ENCODE assay signal across 14 mouse cellular contexts in genomic region chr4:128691195-128691594, GRCm38 (mm10). TPM values are rescaled to one million over a fixed set of nuclear protein-coding genes. Genes with fewer than 3 reads are reported as not detected.
A peak's percentile ranks its signal among the peaks of the same experiment; 100 is the strongest.
DNase-seq lines count a peak whose midpoint lies in the region; ATAC-seq lines count a peak whose summit lies in the region.
"Had no signal": no experiment of that assay in that cellular context is flagged by ENCODE, and none has a peak within 500 bp of the region (broad histone marks: within the 10 kb centered on the region; RNA-seq: fewer than 3 reads in every experiment).

No protein-coding gene starts in this region.

- H3K4me1 ChIP-seq in hindbrain, embryonic 16.5 days (ENCODE audit: control insufficient read depth, insufficient read depth, low read depth, low read length): peaks cover 55% of the 10 kb centered on the region
- peaks cover 4% of the 10 kb centered on the region; the same call in 1 of the 2 replicates for H3K4me1 ChIP-seq in hindbrain, embryonic 11.5 days (replicated peaks; ENCODE audit: control insufficient read depth, insufficient read depth, low read length)
- H3K4me1 ChIP-seq in limb, embryonic 10.5 days: peaks cover 82% of the 10 kb centered on the region
- peaks cover 60% of the 10 kb centered on the region for H3K4me1 ChIP-seq in neural tube, embryonic 14.5 days (ENCODE audit: control insufficient read depth, insufficient read depth, low read length)

- no peaks in the 10 kb centered on the region for H3K27me3 ChIP-seq in hindbrain, embryonic 16.5 days (replicated peaks; ENCODE audit: control insufficient read depth, insufficient read depth, low read length)
- H3K27me3 ChIP-seq in hindbrain, embryonic 11.5 days (ENCODE audit: control insufficient read depth, insufficient read depth, low read length): no peaks in the 10 kb centered on the region
- H3K27me3 ChIP-seq in limb, embryonic 10.5 days (ENCODE audit: low read depth, poor library complexity, severe bottlenecking): no peaks in the 10 kb centered on the region
- H3K27me3 ChIP-seq in neural tube, embryonic 14.5 days (ENCODE audit: control insufficient read depth, insufficient read depth, low read length): no peaks in the 10 kb centered on the region
- H3K27me3 ChIP-seq: liver, embryonic 15.5 days had no signal

- WGBS in hindbrain, embryonic 16.5 days: 89% methylated on average over 4 of the region's 4 CpGs
- 86% methylated on average over 4 of the region's 4 CpGs for WGBS in hindbrain, embryonic 11.5 days
- 86% methylated on average over 4 of the region's 4 CpGs for WGBS in limb, embryonic 10.5 days
- WGBS in neural tube, embryonic 14.5 days: 81% methylated on average over 4 of the region's 4 CpGs

- no peaks in the 10 kb centered on the region for H3K36me3 ChIP-seq in hindbrain, embryonic 16.5 days (ENCODE audit: control insufficient read depth, insufficient read depth, low read length)
- no peaks in the 10 kb centered on the region for H3K36me3 ChIP-seq in hindbrain, embryonic 11.5 days (ENCODE audit: control insufficient read depth, insufficient read depth, low read length)
- H3K36me3 ChIP-seq in limb, embryonic 10.5 days: no peaks in the 10 kb centered on the region
- H3K36me3 ChIP-seq in neural tube, embryonic 14.5 days (ENCODE audit: control insufficient read depth, insufficient read depth, low read length): no peaks in the 10 kb centered on the region
- H3K36me3 ChIP-seq: liver, embryonic 15.5 days had no signal

- no peaks in the 10 kb centered on the region for H3K9me3 ChIP-seq in hindbrain, embryonic 16.5 days (ENCODE audit: control insufficient read depth, low read length)
- H3K9me3 ChIP-seq in hindbrain, embryonic 11.5 days (ENCODE audit: control insufficient read depth, low read length): no peaks in the 10 kb centered on the region
- no peaks in the 10 kb centered on the region for H3K9me3 ChIP-seq in limb, embryonic 10.5 days (replicated peaks)
- no peaks in the 10 kb centered on the region for H3K9me3 ChIP-seq in neural tube, embryonic 14.5 days (ENCODE audit: control insufficient read depth, low read length)
- H3K9me3 ChIP-seq: liver, embryonic 15.5 days had no signal

- peak overlapping the region; percentile 33; the same call in 1 of the 2 replicates for H3K9ac ChIP-seq in hindbrain, embryonic 16.5 days (ENCODE audit: low read depth, low read length)
- H3K9ac ChIP-seq in hindbrain, embryonic 11.5 days (ENCODE audit: low read depth, low read length): no peak overlapping the region
- no peak overlapping the region for H3K9ac ChIP-seq in neural tube, embryonic 14.5 days (replicated peaks; ENCODE audit: low read depth, low read length)
- H3K9ac ChIP-seq: liver, embryonic 15.5 days had no signal

- H3K4me2 ChIP-seq in hindbrain, embryonic 16.5 days (ENCODE audit: low read length): no peak overlapping the region
- H3K4me2 ChIP-seq in hindbrain, embryonic 11.5 days (replicated peaks; ENCODE audit: low read depth, low read length): no peak overlapping the region
- peak overlapping the region; percentile 43 for H3K4me2 ChIP-seq in neural tube, embryonic 14.5 days (ENCODE audit: low read depth, low read length)
- H3K4me2 ChIP-seq: liver, embryonic 15.5 days had no signal

- no peak for ATAC-seq in hindbrain, embryonic 16.5 days
- no peak for ATAC-seq in hindbrain, embryonic 11.5 days (ENCODE audit: low FRiP score)
- no peak for ATAC-seq in neural tube, embryonic 14.5 days (ENCODE audit: low read depth)
- ATAC-seq in activated CD4-positive, CD25-positive, alpha-beta regulatory T cell, adult 4 months: no peak

- H3K4me3 ChIP-seq in hindbrain, embryonic 16.5 days (ENCODE audit: low read length): no peak overlapping the region
- H3K4me3 ChIP-seq in hindbrain, embryonic 11.5 days (ENCODE audit: low read depth, low read length): no peak overlapping the region
- no peak overlapping the region for H3K4me3 ChIP-seq in limb, embryonic 10.5 days
- H3K4me3 ChIP-seq in neural tube, embryonic 14.5 days (ENCODE audit: low read depth, low read length): no peak overlapping the region
- H3K4me3 ChIP-seq: liver, embryonic 15.5 days had no signal

- H3K27ac ChIP-seq in hindbrain, embryonic 16.5 days (ENCODE audit: low read depth, low read length): no peak overlapping the region
- H3K27ac ChIP-seq in hindbrain, embryonic 11.5 days (ENCODE audit: low read depth, low read length): no peak overlapping the region
- H3K27ac ChIP-seq in limb, embryonic 10.5 days: peak overlapping the region; percentile 84
- no peak overlapping the region for H3K27ac ChIP-seq in neural tube, embryonic 14.5 days (ENCODE audit: low read depth, low read length)
- H3K27ac ChIP-seq: liver, embryonic 15.5 days had no signal

- no peak for DNase-seq in hindbrain, embryonic 11.5 days (ENCODE audit: low spot score)
- DNase-seq in right cerebral cortex, postnatal 25 days: peak; percentile 1
- DNase-seq in right cerebral cortex, adult 2 months (ENCODE audit: low spot score in 2 of 2): no peak
- DNase-seq in limb, embryonic 10.5 days (ENCODE audit: low spot score): no peak
- no peak for DNase-seq in adrenal gland, postnatal 14 days
- DNase-seq: adrenal gland, postnatal 36 days; cerebellum, postnatal 14 days; kidney, postnatal 4 days; right cerebral cortex, postnatal 14 days; thymus, adult 2 months had no signal

RNA-seq across cellular contexts. Expression of gene Phc2, which starts 36.7 kb away (rescaled TPM):
- polyA plus RNA-seq in hindbrain, embryonic 16.5 days (2015; fragmentation: Nextera tagmentation; extraction: Ambion mirVana): 19.9 and 23.5 TPM in 2 replicates
- 46.8 and 92.2 TPM in 2 replicates for polyA plus RNA-seq in hindbrain, embryonic 11.5 days (2014; fragmentation: Nextera tagmentation; extraction: Ambion mirVana)
- polyA plus RNA-seq in limb, embryonic 10.5 days (2016; fragmentation: Nextera tagmentation; extraction: Ambion mirVana): 71.1 and 76.8 TPM in 2 replicates
- 31.9 and 48.8 TPM in 2 replicates for polyA plus RNA-seq in neural tube, embryonic 14.5 days (2014; fragmentation: Nextera tagmentation; extraction: Ambion mirVana)
- total RNA-seq in adrenal gland, postnatal 14 days (2021): 79.0 and 79.8 TPM in 2 replicates
- 10 to 100 TPM; 12.2 to 14.2 TPM for polyA plus RNA-seq in activated CD4-positive, CD25-positive, alpha-beta regulatory T cell, adult 4 months (2017; shearing (Covaris generic))
